Mouse (Mus musculus): Measurements from ENCODE around the gene Jph2.

DNA sequence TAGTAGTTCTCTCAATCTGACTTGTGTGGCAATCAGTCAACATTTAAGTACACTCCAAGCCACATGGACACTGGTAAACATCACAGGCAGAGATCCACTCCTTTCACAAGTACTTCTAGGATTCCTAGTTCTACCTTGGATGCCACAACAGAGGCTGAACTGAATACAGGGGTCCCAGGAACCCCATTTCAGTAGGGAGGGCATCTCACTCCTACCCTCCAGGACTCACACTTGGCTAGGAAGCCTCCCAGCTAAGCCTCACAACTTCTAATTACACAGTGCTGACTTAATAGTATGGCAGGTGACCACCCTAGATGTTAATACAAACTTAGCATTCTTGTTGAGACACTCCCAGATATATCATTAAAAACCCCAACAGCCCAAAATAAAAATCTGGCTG, 20.0 kb upstream of the Jph2 start:
- TF ChIP-seq CTCF (IDR thresholded peaks at IDR 0.05; ENCODE audit: control insufficient read depth, insufficient read depth, insufficient read length) = no peak
- no peak for TF ChIP-seq MAX (IDR thresholded peaks at IDR 0.05)
- TF ChIP-seq USF1 (IDR thresholded peaks at IDR 0.05; ENCODE audit: low read depth) = no peak
- TF ChIP-seq CEBPB (IDR thresholded peaks at IDR 0.05; ENCODE audit: low read depth) = no peak
- no peak for TF ChIP-seq FOSL1 (IDR thresholded peaks at IDR 0.05; ENCODE audit: insufficient read depth, low read length, poor library complexity, severe bottlenecking)
- no peak for TF ChIP-seq MYOD1 (IDR thresholded peaks at IDR 0.05; ENCODE audit: control insufficient read depth, insufficient read length, low read depth)
- TF ChIP-seq MYOG (IDR thresholded peaks at IDR 0.05; ENCODE audit: control insufficient read depth, extremely low read depth, insufficient read length) = no peak

Data from C2C12 (cell line).